Mouse (Mus musculus): Measurements from ENCODE around the gene Phlpp2.

DNA sequence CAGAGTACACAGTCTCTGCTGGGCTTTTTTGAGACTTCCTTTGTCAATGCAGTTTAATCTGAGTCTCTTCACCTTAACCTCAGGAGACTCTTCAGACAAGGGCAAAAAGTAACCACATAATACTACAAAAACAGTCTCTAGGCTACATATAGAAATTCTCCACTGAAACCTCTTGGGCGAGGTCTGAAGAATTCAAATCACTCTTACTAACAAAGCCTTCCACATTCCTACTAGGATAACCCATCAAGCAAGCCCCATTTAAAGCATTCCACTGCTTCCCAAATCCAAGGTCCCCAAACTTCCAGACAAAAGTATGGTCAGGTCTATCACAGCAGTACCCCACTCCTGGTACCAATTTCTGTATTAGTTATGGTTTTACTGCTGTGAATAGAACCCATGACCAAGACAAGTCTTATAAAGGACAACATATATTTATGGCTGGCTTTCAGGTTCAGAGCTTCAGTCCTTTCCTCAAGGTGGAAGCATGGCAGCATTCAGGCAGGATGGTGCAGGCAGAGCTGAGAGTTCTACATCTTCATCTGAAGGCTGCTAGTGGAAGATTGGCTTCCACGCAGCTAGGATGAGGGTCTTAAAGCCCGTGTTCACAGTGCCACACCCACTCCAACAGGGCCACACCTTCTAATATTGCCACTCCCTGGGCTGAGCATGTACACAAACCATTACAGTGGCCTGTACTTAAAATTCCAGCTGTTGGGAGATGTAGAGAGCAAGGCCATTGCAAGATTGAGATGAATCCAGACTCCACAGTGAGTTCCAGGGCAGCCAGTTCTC, 22.6 kb downstream of the Phlpp2 start:
- TF ChIP-seq CTCF (conservative IDR thresholded peaks at IDR 0.05; ENCODE audit: insufficient read depth, insufficient read length, low read depth, low read length), result no peak
- TF ChIP-seq POLR2A (IDR thresholded peaks at IDR 0.05; ENCODE audit: low read depth, low read length), result no peak

Measured in kidney, adult 2 months (tissue).